Mouse (Mus musculus) T-cell, adult 2 months (primary cell): ENCODE data around the gene Mrps21.

Source experiments
- DNase-seq: peaks from one replicate; pipeline ENCODE4 v3.0.0; 2022; ENCODE audit warnings: low spot score

Gene Mrps21

GRCm38 (mm10) chr3:95855502-95856089, 15.7 kb downstream of the Mrps21 start, which contains the start of gene Prpf3:
TSS of gene Prpf3 (minus strand) at chr3:95855885.
- peak; percentile 93 for DNase-seq

GRCm38 (mm10) chr3:95851317-95851716, 20.0 kb downstream of the Mrps21 start:
- no peak for DNase-seq

DNA sequence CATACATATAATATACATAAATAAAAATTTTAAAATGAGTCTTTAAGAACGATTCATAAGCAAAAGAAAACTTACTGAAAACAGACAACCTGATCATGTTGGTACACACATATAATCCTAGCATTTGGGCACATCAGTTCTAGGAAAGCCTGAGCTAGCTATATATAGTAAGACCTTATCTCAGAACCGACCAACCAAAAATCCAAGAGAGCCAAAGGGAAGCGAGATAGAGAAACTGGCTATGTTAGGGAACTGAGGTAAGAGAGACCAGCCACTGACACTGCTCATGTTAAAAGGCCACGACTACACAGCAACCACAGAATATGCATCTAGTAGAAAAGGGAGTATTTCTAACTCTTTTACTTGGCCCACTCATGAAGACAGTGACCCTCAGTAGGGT, 20.7 kb downstream of the Mrps21 start:
- DNase-seq: no peak

GRCm38 (mm10) chr3:95842503-95843214, 28.7 kb downstream of the Mrps21 start:
- DNase-seq: peak; percentile 21

DNA sequence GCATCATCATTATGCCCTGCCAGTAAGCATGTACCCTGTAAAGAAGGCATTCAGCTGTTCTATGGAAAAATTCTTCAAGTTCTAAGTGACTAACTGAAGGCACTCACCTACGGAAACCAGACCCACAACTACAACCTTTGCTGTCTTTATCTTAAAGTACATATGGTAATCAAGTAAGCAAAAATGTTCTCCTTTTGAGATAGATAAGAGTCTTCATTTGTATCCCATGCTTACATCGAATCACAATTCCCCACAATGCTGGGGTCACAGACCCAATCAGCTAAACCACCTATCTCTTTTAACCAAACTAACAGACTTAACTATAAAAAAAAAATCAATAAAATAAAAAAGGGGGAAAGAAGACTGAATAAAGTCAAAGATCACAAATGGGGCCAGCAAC, 32.1 kb downstream of the Mrps21 start:
- no peak for DNase-seq

DNA sequence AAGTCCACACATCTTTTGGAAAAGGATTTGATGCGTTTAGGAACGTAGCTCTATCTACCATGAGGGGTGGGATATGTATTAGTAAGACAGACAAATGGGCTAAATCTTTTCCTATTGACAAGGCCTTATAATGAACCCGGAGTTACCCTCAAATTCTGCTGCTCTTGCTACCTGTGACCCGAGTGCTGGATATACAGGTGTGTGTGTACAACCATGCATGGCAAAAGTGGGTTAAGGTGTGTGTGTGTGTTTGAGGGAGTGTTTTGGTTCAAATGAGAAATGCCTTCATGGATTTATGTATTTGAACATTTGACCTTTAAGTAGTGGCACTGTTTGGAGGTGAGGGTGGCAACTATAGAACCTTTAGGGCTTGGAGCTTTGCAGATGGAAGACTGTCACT, 42.3 kb downstream of the Mrps21 start:
- DNase-seq: no peak

DNA sequence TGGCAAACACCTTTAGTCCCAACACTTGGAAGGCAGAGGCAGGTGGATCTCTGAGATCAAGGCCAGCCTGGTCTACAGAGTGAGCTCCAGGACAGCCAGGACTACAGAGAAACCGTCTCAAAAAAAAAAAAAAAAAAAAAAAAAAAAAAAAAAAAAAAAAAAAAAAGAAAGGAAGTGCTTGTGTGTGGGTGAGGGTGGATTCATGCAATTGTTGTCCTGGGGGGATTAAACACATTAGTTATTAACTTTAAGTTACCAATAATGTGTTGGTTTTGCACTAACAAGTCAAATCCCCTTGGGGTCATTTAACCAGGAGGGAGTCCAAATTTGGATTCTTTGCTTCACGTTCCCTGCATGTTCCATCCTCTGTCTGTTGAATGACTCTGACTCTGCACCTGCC, 45.0 kb downstream of the Mrps21 start:
- no peak for DNase-seq

GRCm38 (mm10) chr3:95820046-95821010, 51.0 kb downstream of the Mrps21 start:
- no peak for DNase-seq

GRCm38 (mm10) chr3:95819351-95819985, 51.9 kb downstream of the Mrps21 start:
- DNase-seq: peak; percentile 100

- peak; percentile 81 for DNase-seq
Measured at GRCm38 (mm10) chr3:95818571-95819288, 52.6 kb downstream of the Mrps21 start, which contains the start of gene Rprd2. TSS of gene Rprd2 (minus strand) at chr3:95818863.

GRCm38 (mm10) chr3:95818026-95818511, 53.2 kb downstream of the Mrps21 start:
- DNase-seq: peak; percentile 31

DNA sequence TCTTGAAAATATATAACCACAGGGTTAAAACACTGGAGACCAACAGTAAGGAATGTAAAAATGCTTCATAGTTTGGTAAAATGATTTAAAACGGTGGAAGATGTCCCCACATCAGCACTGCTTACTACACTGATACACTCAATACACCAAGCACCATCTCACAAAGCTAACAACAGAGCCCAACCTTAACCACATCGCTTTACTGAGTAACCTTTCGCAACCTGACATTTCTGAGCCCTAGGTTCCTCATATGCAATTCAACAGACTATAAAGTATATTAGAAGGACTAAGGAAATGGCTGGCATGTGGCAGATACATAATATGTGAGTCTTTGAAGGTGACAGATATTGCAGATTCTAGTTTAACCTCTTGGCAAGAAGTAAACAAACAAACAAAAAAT, 54.6 kb downstream of the Mrps21 start:
- no peak for DNase-seq
